Mouse (Mus musculus) lung, embryonic 15.5 days (tissue): ENCODE data around the gene Fli1. TPM values are rescaled to one million over a fixed set of nuclear protein-coding genes. Genes with fewer than 3 reads are reported as not detected.

Experiments used
- ATAC-seq: fragments of 200-750 bp; cut with Nextera tagmentation; 2 replicates; pipeline ENCODE4 v1.8.0; 2017; ENCODE audit warnings: moderate number of reproducible peaks, borderline replicate concordance; ENCODE audit not compliant: low FRiP score, low TSS enrichment; ENCODE audit errors: extremely low read depth
- H3K27ac ChIP-seq: fragments of 300-500 bp; sonication (generic); 2 replicates; pipeline ENCODE4 v1.5.1; 2015; ENCODE audit warnings: moderate library complexity, mild to moderate bottlenecking, inconsistent platforms
- H3K27me3 ChIP-seq: fragments of 300-500 bp; sonication (generic); 2 replicates; pipeline ENCODE4 v1.6.1; 2015; ENCODE audit warnings: inconsistent platforms
- H3K36me3 ChIP-seq: fragments of 300-500 bp; sonication (generic); 2 replicates; pipeline ENCODE4 v1.6.1; 2015; ENCODE audit warnings: inconsistent platforms
- H3K4me1 ChIP-seq: fragments of 300-500 bp; sonication (generic); 2 replicates; pipeline ENCODE4 v1.6.1; 2015; ENCODE audit warnings: inconsistent platforms
- H3K4me2 ChIP-seq: fragments of 300-500 bp; sonication (generic); 2 replicates; pipeline ENCODE4 v1.6.1; 2015; ENCODE audit warnings: inconsistent platforms, mild to moderate bottlenecking, moderate library complexity
- H3K4me3 ChIP-seq: fragments of 300-500 bp; sonication (generic); 2 replicates; pipeline ENCODE4 v1.5.1; 2015; ENCODE audit warnings: mild to moderate bottlenecking, inconsistent platforms
- H3K9ac ChIP-seq: fragments of 300-500 bp; sonication (generic); 2 replicates; pipeline ENCODE4 v1.6.1; 2015; ENCODE audit warnings: inconsistent platforms
- H3K9me3 ChIP-seq: fragments of 300-500 bp; sonication (generic); 2 replicates; pipeline ENCODE4 v1.6.1; 2016; ENCODE audit warnings: inconsistent platforms
- WGBS: fragments of 180-500 bp; shearing (Covaris S2); methylation state at CpG from one replicate; pipeline ENCODE4 v1.1.7; 2015; 5-methylcytosine and 5-hydroxymethylcytosine counted together
- polyA plus RNA-seq: library from polyadenylated mRNA; unstranded; fragments of >200 nt; fragmentation: Nextera tagmentation; extraction: Ambion mirVana; gene quantifications from 2 replicates; pipeline ENCODE4 v1.2.1, GENCODE M21; 2015

Gene Fli1
- polyA plus RNA-seq, 1 experiment from 2014 or later, result 35.2 TPM

DNA sequence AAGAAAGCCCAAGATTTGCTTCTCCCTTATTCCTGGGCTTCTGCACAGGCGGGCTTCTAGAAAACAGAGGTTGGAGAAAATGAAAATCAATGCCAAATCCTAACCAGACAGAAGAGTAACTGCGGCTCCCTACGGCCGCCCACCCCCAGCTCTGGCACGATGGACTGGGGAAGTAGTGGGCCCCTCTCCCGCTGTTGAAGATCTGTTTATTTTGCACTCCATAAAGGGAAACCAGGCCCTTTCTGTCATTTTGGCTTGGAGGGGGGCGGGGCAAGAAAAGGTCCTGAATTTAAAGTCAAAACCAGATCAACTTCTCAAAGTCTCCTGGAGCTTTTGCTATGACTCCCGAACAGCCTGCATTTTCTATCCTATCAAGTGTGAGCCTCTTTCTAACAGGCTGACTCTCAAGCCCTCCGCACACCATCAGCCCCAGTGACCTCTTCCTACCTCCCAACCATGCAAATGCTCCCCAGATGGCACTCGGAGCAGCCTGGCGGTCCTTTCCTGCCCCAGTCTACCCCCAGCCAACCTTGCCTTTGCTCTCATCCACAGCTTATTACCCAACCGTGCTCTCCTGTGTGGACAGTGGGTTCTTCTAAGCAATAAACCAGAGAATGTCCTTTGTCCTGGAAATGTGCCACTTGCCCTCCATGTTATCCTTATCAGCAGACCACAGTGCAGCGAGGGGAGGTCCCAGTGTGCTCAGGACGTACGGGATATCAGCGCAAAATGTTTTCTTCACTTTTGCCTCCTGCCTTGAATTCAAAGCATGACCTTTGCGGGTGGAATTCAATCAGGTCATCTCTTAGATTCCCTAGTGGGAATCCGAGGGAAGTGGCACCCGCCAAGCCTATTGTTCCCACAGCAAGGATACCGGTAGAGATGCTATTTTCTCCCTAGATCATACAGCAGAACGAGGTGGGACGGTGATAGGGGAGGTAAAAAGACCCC, 23.3 kb downstream of the Fli1 start:
- H3K4me3 ChIP-seq, result no peak overlapping the region
- peaks cover 40% of the 10 kb centered on the region for H3K4me1 ChIP-seq
- H3K9ac ChIP-seq, result peak overlapping the region; percentile 26
- ATAC-seq, result peak; percentile 79
- H3K9me3 ChIP-seq, result no peaks in the 10 kb centered on the region
- no peaks in the 10 kb centered on the region for H3K27me3 ChIP-seq
- peak overlapping the region; percentile 91 for H3K27ac ChIP-seq
- peak overlapping the region; percentile 34 for H3K4me2 ChIP-seq
- 25% methylated on average over 22 of the region's 22 CpGs for WGBS
- no peaks in the 10 kb centered on the region for H3K36me3 ChIP-seq

- Histone ChIP-seq H3K9me3 (no peaks in the 10 kb centered on the region), H3K27ac (peak overlapping the region; percentile 91), H3K4me1 (peaks cover 41% of the 10 kb centered on the region), H3K4me3 (no peak overlapping the region), H3K4me2 (peak overlapping the region; percentile 34), H3K27me3 (no peaks in the 10 kb centered on the region), H3K9ac (peak overlapping the region; percentile 26), H3K36me3 (no peaks in the 10 kb centered on the region)
- WGBS, result 39% methylated on average over 13 of the region's 13 CpGs
- ATAC-seq, result peak; percentile 58
Observed at GRCm38 (mm10) chr9:32518351-32519075, 24.1 kb downstream of the Fli1 start.

- H3K36me3 ChIP-seq, result no peaks in the 10 kb centered on the region
- WGBS, result 58% methylated on average over 9 of the region's 9 CpGs
- no peaks in the 10 kb centered on the region for H3K27me3 ChIP-seq
- H3K4me3 ChIP-seq, result no peak overlapping the region
- H3K4me1 ChIP-seq, result peaks cover 40% of the 10 kb centered on the region
- H3K9ac ChIP-seq, result no peak overlapping the region
- H3K9me3 ChIP-seq, result no peaks in the 10 kb centered on the region
- peak overlapping the region; percentile 29 for H3K27ac ChIP-seq
- ATAC-seq, result no peak
- H3K4me2 ChIP-seq, result 0 out of 2 replicates have a peak overlapping the region, but pooled peaks have one; percentile 1
Observed at GRCm38 (mm10) chr9:32516691-32517090, 26.0 kb downstream of the Fli1 start.

DNA sequence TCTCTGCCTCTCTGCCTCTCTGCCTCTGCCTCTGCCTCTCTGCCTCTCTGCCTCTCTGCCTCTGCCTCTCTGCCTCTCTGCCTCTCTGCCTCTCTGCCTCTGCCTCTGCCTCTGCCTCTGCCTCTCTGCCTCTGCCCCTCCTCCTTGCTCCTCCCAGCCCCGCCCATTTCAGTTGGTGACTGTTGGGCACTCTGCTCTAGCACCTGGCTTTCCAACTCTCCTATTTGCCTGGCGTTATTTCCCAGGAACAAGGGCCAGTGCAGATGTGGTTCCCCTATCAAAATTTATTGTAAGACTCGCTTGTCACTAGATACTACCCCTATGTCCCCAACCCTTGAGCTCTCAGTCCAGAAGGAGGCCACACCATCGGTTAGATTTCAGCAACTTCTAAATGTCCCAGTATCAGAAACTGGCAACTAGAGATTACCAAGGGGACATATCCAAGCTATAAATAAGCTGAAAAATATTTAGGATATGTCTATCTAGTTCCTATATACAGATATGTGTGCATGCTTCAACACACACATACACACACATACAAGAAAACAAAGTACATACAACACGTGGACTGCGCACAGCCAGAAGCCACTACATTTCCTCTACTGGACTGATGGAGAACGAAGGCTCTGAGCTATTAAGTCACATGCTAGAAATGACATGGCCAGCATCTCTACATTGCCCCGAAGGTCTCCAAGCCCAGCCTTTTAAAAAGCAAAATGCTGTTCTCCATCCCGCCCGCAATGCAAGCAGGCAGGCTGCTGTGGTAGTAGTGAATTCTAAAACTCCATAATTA, 26.6 kb downstream of the Fli1 start:
- H3K9me3 ChIP-seq, result no peaks in the 10 kb centered on the region
- H3K9ac ChIP-seq, result no peak overlapping the region
- no peaks in the 10 kb centered on the region for H3K36me3 ChIP-seq
- peaks cover 35% of the 10 kb centered on the region for H3K4me1 ChIP-seq
- WGBS, result 61% methylated on average over 10 of the region's 10 CpGs
- no peak for ATAC-seq
- peak overlapping the region; percentile 29 for H3K27ac ChIP-seq
- no peaks in the 10 kb centered on the region for H3K27me3 ChIP-seq
- H3K4me3 ChIP-seq, result no peak overlapping the region
- 0 out of 2 replicates have a peak overlapping the region, but pooled peaks have one; percentile 1 for H3K4me2 ChIP-seq

- Histone ChIP-seq H3K4me1 (peaks cover 24% of the 10 kb centered on the region), H3K4me2 (no peak overlapping the region), H3K4me3 (no peak overlapping the region), H3K9ac (no peak overlapping the region), H3K27ac (no peak overlapping the region), H3K36me3 (no peaks in the 10 kb centered on the region), H3K9me3 (no peaks in the 10 kb centered on the region), H3K27me3 (no peaks in the 10 kb centered on the region)
- WGBS, result 62% methylated on average over 6 of the region's 6 CpGs
- ATAC-seq, result no peak
Observed at GRCm38 (mm10) chr9:32514406-32515058, 28.1 kb downstream of the Fli1 start.

- no peaks in the 10 kb centered on the region for H3K27me3 ChIP-seq
- no peaks in the 10 kb centered on the region for H3K36me3 ChIP-seq
- no peak for ATAC-seq
- H3K27ac ChIP-seq, result no peak overlapping the region
- WGBS, result 50% methylated on average over 2 of the region's 2 CpGs
- H3K4me3 ChIP-seq, result no peak overlapping the region
- peaks cover 17% of the 10 kb centered on the region for H3K4me1 ChIP-seq
- no peak overlapping the region for H3K4me2 ChIP-seq
- H3K9ac ChIP-seq, result no peak overlapping the region
- no peaks in the 10 kb centered on the region for H3K9me3 ChIP-seq
Observed at GRCm38 (mm10) chr9:32513471-32513870, 29.2 kb downstream of the Fli1 start.

DNA sequence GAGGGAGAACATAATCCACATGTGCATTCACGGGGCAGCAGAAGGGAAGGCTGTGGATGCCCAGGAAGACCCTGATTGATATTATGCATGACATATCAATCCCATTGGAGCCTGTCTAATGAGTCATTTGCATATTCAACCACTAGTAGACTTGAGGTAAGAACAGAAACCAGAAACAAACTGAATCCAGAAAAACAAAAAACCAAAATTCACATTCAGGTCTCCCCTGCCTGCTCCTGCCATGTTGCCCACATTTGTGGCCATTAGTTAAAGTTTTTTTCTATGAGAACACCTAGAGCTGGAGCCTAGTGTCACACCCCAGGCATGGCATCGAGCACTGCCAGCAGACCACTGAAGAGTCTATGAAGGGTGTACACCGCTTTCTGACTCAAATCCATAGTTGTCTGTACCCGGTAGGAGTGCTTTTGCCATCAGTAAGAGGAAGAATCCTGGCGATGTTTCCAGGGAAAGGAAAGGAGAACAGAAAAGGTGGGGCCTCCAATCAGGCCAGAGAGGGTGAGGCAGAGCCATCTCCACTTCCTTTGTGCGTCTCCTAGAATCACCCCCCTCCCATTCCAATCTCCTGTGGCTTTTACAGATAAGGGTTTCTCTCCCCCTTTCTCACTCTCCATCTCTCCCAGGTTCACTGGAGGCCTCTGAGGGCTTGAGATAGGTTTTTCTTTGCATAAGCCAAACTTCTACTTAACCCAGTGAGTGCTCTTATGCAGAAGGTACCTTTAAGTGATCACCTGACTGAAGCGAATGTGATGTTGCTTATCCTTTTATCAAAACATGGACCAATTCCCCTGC, 32.0 kb downstream of the Fli1 start:
- ATAC-seq, result no peak
- Histone ChIP-seq H3K27me3 (no peaks in the 10 kb centered on the region), H3K4me3 (no peak overlapping the region), H3K4me2 (no peak overlapping the region), H3K9ac (no peak overlapping the region), H3K36me3 (no peaks in the 10 kb centered on the region), H3K27ac (no peak overlapping the region), H3K9me3 (no peaks in the 10 kb centered on the region), H3K4me1 (peaks cover 31% of the 10 kb centered on the region)
- 78% methylated on average over 7 of the region's 7 CpGs for WGBS

- no peak for ATAC-seq
- peaks cover 39% of the 10 kb centered on the region for H3K4me1 ChIP-seq
- no peak overlapping the region for H3K4me2 ChIP-seq
- H3K27me3 ChIP-seq, result no peaks in the 10 kb centered on the region
- no peaks in the 10 kb centered on the region for H3K36me3 ChIP-seq
- WGBS, result 58% methylated on average over 7 of the region's 7 CpGs
- H3K9me3 ChIP-seq, result no peaks in the 10 kb centered on the region
- no peak overlapping the region for H3K27ac ChIP-seq
- H3K4me3 ChIP-seq, result no peak overlapping the region
- no peak overlapping the region for H3K9ac ChIP-seq
Observed at GRCm38 (mm10) chr9:32509706-32510156, 32.9 kb downstream of the Fli1 start.

- Histone ChIP-seq H3K9ac (no peak overlapping the region), H3K27ac (no peak overlapping the region), H3K27me3 (no peaks in the 10 kb centered on the region), H3K36me3 (no peaks in the 10 kb centered on the region), H3K4me3 (no peak overlapping the region), H3K4me1 (peaks cover 42% of the 10 kb centered on the region), H3K4me2 (no peak overlapping the region), H3K9me3 (no peaks in the 10 kb centered on the region)
- ATAC-seq, result no peak
- WGBS, result 44% methylated on average over 2 of the region's 2 CpGs
Observed at GRCm38 (mm10) chr9:32508648-32509047, 34.0 kb downstream of the Fli1 start.

- no peaks in the 10 kb centered on the region for H3K36me3 ChIP-seq
- H3K4me2 ChIP-seq, result no peak overlapping the region
- H3K4me3 ChIP-seq, result no peak overlapping the region
- ATAC-seq, result no peak
- 53% methylated on average over 8 of the region's 8 CpGs for WGBS
- no peak overlapping the region for H3K9ac ChIP-seq
- peaks cover 47% of the 10 kb centered on the region for H3K4me1 ChIP-seq
- H3K27me3 ChIP-seq, result no peaks in the 10 kb centered on the region
- H3K27ac ChIP-seq, result peak overlapping the region; percentile 27; the same call in 1 of the 2 replicates
- no peaks in the 10 kb centered on the region for H3K9me3 ChIP-seq
Observed at GRCm38 (mm10) chr9:32508118-32508517, 34.5 kb downstream of the Fli1 start.
